Mouse (Mus musculus) lung, adult 2 months (tissue): Measurements from ENCODE around the gene Nfasc. TPM values are rescaled to one million over a fixed set of nuclear protein-coding genes. Genes with fewer than 3 reads are reported as not detected.
A peak's percentile ranks its signal among the peaks of the same experiment; 100 is the strongest.

Source experiments
- DNase-seq: peaks from one replicate; pipeline ENCODE4 v3.0.0; 2022
- H3K4me1 ChIP-seq: fragments of 200-500 bp; 2 replicates; pipeline ENCODE4 v1.6.1; 2011; ENCODE audit warnings: low read length; ENCODE audit not compliant: control insufficient read depth, insufficient read depth
- H3K4me3 ChIP-seq: fragments of 200-500 bp; replicated peaks from 2 replicates; pipeline ENCODE3; 2011; ENCODE audit warnings: low read depth, mild to moderate bottlenecking, control low read depth, low read length; ENCODE audit errors: extremely low read depth
- CTCF ChIP-seq: fragments of 200-500 bp; IDR thresholded peaks from 2 replicates; pipeline ENCODE4 v1.5.1; 2011; ENCODE audit warnings: mild to moderate bottlenecking, low read length, control low read depth; ENCODE audit not compliant: insufficient read depth
- POLR2A ChIP-seq: fragments of 200-500 bp; IDR thresholded peaks from 2 replicates; pipeline ENCODE4 v1.6.1; 2011; ENCODE audit warnings: low read depth, mild to moderate bottlenecking, control low read depth, low read length, borderline replicate concordance; ENCODE audit errors: extremely low read depth
- WGBS: fragments of 180-500 bp; shearing (Covaris S2); methylation state at CpG from one replicate; pipeline ENCODE4 v1.1.7; 2018; 5-methylcytosine and 5-hydroxymethylcytosine counted together
- polyA plus RNA-seq: library from polyadenylated mRNA; depleted of rRNA; stranded (reverse); fragments of >200 nt; gene quantifications from 2 replicates; pipeline ENCODE4 v1.2.3, GENCODE M21; 2012

The Nfasc gene
- polyA plus RNA-seq, 1 experiment, result 0.15 TPM

DNA sequence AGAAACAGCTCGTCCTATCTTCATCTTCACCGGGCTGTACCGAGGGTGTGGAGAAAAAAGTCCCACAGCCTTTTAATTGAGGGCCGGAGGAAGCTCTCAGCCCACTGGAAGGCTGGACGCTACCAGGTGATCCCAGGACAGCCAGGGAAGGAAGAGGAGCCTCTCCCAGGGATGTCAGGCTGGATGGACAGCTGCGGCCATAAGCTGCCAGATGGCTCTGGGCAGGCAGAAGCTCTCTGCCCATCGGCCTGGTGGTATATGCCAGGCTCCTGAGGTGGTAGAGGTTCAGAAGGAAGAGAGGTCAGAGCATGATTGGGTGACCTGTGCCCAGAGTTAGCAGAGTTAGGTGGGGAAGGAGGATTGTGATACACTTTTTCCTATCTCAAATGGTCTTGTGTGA, 168.7 kb downstream of the Nfasc start:
- 91% methylated on average over 7 of the region's 7 CpGs for WGBS
- TF ChIP-seq CTCF (no peak), POLR2A (no peak)
- no peak for DNase-seq
- Histone ChIP-seq H3K4me3 (no peak overlapping the region), H3K4me1 (no peaks in the 10 kb centered on the region)

DNA sequence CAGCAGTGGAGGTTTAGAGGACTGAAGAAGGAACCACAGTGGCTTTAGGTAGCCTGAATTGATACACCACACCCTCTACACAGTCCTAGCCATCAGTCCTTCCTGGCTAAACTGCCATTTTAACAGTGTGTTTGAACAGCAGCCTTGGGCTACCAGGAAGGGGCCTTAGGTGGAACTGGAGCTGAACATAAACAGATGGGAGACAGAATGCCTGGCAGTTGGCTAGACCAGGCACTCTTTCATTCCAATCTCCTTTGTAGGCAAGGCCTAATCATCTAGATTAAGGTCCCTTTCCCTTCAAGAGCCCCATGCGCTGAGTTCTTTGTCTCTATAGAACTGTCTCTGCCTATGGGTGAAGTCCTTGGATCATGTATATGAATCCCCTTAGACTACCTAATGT, 170.0 kb downstream of the Nfasc start:
- Histone ChIP-seq H3K4me3 (no peak overlapping the region), H3K4me1 (no peaks in the 10 kb centered on the region)
- no peak for DNase-seq
- WGBS, result 91% methylated on average over 1 of the region's 1 CpGs
- TF ChIP-seq CTCF, result no peak
- no peak for TF ChIP-seq POLR2A

DNA sequence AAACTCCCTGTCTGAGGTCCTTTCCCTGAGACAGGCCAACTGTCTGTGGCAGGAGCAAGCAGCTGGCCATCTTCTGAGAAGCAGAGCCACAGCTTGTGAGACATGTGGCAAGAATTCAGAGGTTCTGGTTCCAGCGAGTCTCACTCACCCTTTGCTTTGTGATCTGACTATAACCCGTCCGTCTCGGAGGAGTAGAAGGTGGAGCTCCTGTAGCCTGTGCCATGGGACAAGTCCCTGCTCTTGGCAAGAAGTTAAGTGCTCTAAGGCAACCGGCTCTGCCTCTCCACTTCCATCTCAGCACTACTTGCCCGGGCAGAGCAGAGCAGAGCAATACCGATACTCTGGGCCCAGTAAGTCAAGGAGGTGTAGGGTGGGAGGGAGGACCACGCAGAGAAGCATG, 170.7 kb downstream of the Nfasc start:
- DNase-seq, result no peak
- Histone ChIP-seq H3K4me1 (no peaks in the 10 kb centered on the region), H3K4me3 (no peak overlapping the region)
- WGBS, result 73% methylated on average over 8 of the region's 8 CpGs
- no peak for TF ChIP-seq CTCF
- no peak for TF ChIP-seq POLR2A

DNA sequence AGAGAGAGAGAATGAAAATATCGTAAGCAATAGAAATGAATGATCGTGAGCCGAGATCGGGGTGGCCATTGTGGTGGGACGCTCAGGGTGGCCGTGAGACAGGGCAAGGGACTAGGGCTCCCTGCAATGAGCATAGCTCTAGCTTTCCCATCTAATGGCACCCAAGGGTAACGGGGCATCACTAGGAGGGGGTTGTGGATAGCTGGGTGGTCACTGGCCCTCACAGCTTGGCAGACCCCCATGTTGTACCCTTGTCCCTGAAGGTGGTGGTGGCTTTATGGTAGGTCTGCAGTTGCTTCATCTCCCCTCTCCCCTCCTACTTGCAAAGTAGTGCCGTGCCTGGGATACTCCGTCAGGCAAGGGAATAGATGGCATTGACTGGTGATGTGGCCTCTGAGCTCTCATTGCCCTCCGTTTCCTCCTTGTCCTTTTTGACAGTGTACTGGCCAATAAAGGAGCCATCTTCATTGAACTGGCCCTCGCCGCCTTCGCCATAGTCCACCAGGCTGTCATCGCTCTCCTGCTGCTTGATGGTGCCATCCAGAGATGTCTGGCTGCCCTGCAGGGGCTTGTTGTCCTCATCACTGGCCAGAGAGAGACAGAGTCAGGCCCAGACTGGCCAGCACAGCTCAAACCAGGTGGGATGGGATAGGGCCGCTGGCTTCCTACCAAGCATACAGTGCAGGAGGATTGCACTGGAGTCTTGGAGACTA, 171.4 kb downstream of the Nfasc start:
- WGBS, result 91% methylated on average over 15 of the region's 15 CpGs
- TF ChIP-seq POLR2A (no peak), CTCF (no peak)
- Histone ChIP-seq H3K4me3 (no peak overlapping the region), H3K4me1 (no peaks in the 10 kb centered on the region)
- no peak for DNase-seq

DNA sequence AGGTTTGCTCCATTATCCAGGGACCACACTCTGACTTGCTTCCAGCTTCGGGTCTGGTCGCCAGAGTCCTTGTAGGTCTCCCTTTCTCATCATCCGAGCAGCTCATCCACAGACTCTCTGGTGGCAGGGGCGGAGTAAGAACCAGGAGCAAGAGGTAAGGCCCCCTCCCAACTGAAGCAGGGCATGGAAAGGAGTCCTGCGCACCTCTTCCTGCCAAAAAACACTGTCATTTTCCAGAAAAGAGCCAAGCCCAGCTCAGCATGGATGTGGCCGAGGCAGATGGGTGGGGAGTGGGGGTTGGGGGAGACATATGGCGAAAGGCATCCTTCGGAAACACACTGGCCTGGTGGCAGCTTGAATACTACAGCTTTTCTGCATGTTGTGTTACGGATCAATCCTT, 172.1 kb downstream of the Nfasc start:
- H3K4me1 ChIP-seq, result no peaks in the 10 kb centered on the region
- WGBS, result 79% methylated on average over 9 of the region's 9 CpGs
- no peak for DNase-seq
- no peak for TF ChIP-seq CTCF
- TF ChIP-seq POLR2A, result no peak
- H3K4me3 ChIP-seq, result no peak overlapping the region

DNA sequence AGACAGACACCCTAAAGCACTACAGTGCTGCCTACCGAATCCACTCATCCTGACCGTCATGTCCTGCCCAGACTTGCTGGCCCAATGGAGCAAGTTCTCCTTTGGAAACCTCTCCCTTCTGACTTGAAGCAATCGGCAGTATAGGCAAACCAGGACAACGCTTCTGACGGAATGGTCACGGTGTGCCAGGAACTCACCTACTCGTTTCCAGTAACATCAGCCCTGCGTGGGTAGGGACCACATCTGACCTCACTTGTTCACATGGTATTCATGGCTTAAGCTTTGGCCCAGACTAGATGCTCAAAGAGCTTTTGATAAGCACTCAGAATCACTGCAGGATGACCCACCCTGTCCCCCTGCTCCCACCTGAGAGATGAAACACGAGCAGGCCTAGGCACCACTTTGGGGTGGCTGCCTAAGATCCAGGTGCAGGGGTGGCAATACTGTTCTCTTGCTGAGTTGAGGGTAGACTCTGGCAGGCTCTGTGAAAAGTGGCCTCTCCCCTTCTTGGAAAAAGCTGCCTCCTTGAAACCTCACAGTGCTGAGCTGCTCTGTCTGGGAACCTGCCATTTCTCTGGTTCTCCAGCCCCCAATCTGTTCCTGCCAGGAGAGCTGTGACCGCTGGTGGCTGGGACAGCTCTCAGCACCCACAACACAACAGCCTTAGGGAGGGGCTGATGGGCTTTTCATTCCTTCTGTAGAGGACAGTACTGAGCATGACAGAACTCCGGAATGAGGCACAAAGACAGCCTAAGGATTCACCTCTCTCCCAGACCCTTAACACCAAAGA, 174.1 kb downstream of the Nfasc start:
- WGBS, result 79% methylated on average over 11 of the region's 11 CpGs
- DNase-seq, result no peak

DNA sequence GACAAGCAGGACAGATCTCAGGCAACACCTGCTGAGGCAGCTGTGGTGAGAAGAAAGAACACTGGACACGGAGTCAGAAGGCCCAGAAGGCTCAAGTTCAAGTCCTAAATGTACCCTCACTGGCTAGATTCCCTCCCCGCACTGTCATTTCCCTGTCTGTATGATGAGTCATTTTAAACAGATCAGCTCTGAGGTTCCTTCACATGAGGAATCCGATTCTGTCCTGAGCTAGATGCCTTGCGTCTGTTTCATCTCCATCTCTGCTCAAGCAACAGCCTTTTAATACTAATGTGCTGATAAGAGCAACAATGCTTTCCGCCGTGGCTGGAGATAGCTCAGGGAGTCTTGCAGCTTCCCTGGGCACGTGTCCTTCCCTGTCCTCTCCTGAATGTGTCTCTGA, 175.8 kb downstream of the Nfasc start:
- WGBS, result 40% methylated on average over 7 of the region's 7 CpGs
- H3K4me1 ChIP-seq, result no peaks in the 10 kb centered on the region
- DNase-seq, result no peak
- TF ChIP-seq CTCF, result no peak
- H3K4me3 ChIP-seq, result no peak overlapping the region

More for the DNA sequence above, 174.1 kb downstream of the Nfasc start:
- no peak for TF ChIP-seq POLR2A
- TF ChIP-seq CTCF, result no peak
- Histone ChIP-seq H3K4me3 (no peak overlapping the region), H3K4me1 (no peaks in the 10 kb centered on the region)

DNA sequence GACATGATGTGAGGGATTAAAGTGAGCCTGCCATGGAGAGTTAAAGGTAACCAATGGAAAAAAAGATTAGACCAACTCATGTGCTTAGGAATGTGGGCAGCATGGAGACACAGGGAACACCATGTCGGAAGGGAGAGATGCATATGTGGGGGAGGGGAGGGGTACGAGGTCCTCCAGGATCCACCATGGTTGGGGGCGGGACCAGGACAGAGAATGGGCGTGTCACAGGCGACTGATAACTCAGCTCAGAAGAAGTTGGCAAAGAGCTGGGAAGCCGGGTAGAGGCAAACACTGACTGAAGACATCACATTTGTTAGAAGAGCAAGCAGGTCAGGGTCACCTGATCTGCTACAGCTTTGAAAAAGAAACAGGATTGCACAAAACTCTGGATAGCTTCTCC, 176.7 kb downstream of the Nfasc start:
- no peak for DNase-seq
- H3K4me3 ChIP-seq, result no peak overlapping the region
- H3K4me1 ChIP-seq, result no peaks in the 10 kb centered on the region
- WGBS, result 33% methylated on average over 6 of the region's 6 CpGs
- TF ChIP-seq CTCF, result no peak

DNA sequence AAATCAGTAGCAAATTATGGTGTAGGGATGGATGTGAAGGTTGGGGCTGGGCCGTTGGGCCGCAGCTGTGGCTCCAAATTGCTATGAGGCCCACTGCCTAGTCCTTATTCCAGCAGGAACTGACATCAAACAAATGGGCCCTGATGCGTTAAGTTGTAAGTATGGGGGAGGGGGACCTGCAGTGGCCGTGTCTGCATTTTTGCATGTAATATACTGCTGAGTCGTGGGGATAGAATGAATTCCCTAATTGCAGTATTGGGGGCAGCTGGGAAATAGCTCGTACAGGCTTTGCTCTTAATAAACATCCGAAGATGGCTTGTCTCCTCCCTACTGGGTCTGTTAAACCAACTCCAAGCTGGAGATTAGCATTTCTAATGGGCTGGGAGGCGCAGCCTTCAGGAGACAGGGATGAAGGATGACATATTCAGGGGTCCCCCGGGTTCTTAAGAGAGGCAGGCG, 179.2 kb downstream of the Nfasc start:
- no peaks in the 10 kb centered on the region for H3K4me1 ChIP-seq
- no peak for DNase-seq
- WGBS, result 43% methylated on average over 10 of the region's 10 CpGs
- TF ChIP-seq POLR2A (no peak), CTCF (no peak)
- H3K4me3 ChIP-seq, result no peak overlapping the region

DNA sequence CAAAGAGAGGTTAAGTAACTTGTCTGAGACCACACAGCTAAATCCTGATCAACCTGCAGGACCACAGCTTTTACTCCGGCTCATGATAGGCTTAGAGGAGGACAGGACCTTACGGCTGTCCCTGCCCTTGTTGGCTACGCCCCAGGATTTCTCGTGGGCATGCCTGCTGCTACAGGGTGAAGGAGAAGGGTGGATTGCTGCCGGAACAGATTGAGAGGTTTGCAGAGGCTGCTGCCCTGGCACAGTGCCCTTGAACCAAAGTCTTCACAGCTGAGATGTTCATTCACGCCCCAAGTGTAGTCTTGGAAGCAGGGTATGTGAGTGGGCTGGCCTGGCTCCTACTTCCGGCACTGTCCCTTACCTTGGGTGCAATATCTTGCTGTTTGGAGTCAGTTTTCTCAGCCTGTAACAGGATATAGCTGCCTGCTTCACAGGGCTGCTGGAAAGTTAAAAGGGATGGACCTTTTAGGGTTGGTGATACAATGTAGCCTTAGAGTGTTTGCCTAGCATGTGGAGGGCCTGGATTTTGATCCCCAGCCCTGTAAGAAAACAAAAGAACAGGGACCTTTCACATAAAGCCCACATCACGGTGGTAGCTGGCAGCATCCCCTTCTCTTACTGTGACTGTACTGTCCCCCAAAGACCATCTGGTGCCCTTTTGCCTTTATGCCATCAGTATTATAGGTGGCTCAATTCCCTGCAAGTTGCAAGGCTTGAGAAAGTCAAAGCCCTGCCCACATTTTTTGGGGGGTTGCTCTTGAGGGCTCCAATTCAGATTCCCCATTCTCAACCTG, 180.5 kb downstream of the Nfasc start:
- Histone ChIP-seq H3K4me1 (no peaks in the 10 kb centered on the region), H3K4me3 (no peak overlapping the region)
- WGBS, result 43% methylated on average over 8 of the region's 8 CpGs
- no peak for TF ChIP-seq POLR2A
- no peak for TF ChIP-seq CTCF
- DNase-seq, result peak; percentile 7
